Mouse (Mus musculus): Measurements from ENCODE around the gene Gcgr.
"Not testable (repeated sequence)": the region's sequence is repeated elsewhere in the genome, so short reads cannot be mapped to it uniquely, and the experiment has no call there.

Gene Gcgr

DNA sequence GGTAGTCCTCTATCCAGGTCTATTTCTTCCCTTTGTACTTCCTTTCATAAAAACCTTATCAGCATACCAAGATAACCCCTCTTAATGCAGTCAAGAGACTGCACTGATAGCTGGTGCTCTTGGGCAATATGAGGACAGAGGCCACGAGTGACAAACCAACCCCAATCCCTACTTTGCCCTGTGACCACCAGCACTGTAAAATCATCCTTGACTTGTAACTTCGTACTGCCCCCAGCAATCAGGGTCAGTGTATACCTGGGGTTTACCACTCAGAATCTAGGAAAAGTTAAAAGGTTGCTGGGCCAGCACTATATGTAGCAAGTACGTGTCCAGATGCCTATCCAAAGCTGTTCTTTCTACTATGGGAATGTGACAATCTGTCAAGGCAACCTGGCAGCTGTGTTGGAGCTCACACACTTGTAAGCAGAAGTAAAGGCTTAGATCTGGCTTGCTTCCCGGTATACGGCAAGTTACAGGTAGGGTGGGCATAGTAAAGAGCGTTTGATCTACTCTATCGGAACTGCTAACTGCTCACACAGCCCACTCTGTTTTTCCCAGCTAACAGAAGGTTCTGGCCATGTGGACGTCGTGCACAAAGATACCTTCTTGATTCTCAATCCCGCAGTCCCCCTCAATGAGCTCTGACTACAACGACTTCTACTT lies 41.4 kb downstream of the Gcgr start:
- DNase-seq (ENCODE audit: low spot score): no peak

DNA sequence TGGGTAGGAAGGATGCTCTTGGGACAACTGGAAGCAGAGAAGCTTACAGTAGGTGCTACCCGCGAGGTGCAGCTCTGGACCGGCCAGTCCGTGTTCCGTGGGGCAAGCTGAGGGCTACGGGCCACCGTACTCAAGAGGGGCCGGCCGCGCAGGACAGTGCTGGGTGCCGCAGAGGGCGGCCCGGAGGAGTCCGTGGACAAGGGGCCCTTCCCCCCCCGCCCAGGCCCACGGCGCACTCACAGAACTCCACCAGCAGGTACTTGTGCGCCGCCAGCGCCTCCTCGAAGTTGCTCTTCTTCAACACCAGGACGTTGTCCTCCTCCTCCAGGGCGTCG lies 41.9 kb downstream of the Gcgr start:
- no peak for DNase-seq (ENCODE audit: low spot score)

DNA sequence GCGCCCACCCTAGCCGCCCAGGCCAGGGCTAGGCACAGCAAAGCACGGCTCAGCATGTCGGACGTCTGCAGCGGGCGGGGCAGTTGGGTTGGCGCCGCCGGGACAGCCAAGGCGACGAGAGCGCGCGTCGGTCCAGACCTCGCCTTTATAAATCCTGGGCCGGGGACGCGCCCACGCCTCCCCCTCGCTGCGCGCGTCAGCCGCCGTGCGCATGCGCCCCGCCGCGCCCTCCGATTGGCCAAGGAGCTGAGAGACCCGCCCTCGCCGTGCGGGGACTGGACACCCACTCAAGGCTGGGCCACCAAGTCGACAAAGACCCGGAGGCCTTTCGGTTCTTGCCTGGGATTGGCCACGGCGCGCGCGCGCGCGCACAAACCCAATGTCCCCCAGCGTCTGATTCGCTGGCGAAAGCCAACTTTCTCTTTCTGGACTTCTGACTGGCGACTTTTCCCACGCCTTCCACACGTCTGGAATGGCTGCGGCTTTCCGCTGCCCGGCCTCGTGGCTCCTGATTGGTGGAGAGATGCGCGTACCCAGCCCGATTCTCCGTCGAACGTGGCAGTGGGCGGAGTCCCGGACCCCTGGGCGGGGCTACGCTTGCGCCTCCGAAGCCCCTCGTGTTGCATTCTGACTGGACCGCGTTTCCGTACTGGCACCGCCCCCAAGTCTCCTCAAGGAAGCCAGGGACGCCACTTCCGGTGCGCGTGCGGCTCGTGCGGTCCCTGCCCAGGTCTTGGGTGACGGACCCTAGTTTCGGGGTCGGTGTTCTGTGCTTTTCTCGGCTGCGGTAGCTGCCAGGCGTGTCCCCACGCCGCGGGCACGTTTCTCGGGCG lies 42.5 kb downstream of the Gcgr start, which contains the start of gene P4hb:
TSS of gene P4hb (minus strand) at position 502 of the 833 bp plus-strand sequence.
- peak; percentile 99 for DNase-seq (ENCODE audit: low spot score)

DNA sequence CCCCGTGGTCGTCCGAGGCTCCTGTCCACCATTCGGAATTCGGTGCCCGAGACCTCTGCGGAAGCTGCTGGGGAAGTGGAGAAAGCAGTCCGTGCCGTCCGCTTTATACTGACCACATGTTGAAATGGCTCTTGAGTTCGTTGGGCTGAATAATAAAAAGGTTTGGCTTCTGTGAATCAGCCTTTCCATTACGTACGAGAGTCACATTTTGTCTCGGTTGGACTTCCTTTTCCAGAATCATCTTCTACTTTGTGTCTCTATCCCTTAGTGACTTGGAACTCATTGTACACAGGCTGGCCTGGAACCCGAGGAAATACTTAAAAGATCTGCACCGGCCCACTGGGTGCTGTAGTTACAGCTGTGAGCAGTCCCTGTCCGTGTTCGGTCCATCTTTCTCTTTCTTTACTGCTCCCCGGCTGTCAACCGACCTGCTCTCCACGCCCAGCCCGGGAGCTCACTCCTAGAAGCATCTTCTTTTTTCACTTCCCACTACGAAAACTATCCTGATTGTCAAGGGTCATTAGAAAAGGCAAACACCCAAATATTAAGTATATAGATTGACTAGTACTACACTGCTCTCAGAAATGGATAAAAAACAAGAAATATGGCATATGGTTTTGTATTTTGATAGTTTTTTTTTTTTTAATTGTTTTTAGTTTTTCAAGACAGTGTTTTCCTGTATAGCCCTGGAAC lies 43.2 kb downstream of the Gcgr start:
- no peak for DNase-seq (ENCODE audit: low spot score)

DNA sequence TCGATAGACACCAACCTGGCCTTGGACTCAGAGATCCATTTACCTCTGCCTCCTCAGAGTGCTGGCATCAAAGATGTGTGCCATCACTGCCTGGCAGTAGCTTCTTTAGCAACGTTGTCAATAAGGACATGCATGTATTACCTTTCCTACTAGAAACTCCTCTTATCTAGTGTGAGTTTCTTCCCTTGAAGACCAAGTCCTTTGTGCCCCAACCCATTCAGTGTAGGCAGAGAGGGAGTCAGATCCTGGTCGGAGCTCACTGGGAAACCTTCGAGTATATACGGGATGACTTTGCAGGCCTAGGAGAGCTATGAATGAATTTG lies 43.7 kb downstream of the Gcgr start:
- DNase-seq (ENCODE audit: low spot score): no peak

DNA sequence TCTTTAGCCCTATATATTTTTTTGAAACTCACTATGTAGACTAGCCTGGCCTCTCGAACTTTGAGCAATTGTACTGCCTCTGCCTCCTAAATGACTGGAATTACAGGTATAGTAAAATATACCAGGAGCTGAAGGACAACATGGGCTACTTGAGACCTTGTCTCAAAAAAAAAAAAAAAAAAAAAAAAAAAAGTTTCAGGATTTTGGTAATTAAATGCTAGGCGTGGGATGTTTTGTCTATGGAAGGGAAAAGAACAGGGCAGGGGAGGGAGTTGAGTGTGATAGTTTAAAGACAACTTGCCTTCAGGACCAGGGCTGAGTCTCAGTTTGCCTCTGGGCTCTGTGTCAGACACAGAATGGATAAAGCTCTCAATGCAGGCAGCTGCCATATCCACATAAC lies 44.5 kb downstream of the Gcgr start:
- DNase-seq (ENCODE audit: low spot score): no peak

DNA sequence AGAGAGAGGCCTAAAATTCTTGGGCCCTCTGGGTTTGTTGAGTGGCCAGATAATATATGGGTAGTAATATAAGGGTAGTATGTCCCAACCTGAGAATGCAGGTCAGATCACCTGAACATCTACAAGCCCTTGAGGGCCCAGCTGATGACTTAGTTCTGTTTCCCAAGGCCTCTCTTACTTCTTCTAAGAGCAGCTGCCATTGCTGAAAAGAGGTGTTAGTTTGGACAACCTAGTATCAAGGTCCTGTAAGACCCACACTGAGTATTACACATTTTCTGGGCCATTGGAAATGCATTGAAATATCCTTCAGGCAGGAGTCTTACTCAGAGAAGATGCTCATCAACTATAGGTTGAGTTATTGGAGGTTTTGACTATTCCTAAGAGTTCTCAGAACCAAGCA lies 45.4 kb downstream of the Gcgr start:
- no peak for DNase-seq (ENCODE audit: low spot score)

DNA sequence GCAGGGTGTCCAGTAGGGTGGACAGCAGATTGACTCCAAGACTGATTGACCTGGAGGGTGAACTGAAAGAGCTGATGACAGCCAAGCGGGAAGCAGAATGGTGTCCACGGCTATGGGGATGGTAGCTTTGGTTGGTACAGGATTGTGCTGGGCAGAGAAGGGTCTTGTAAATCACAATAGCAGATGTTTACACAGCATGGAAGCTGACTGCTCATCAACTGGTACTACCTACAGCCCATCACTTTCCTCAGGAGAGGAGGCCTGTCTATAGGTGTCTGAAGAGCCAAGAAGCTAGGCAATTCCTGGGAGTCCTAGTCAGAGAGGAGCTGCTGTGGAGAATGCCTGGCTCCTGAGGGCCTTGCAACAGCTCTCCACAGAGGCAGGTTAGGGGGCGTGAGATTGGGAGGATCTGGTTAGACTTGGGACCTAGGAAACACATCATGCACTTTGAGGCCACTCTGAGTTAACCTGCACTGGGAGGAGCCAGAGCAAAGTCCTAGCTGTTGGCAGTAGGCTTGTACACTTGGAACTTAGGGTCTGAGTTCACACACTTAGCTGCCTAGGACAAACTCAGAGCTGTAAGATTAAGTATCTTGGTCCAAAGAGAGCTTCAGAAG lies 46.0 kb downstream of the Gcgr start:
- DNase-seq (ENCODE audit: low spot score): no peak

DNA sequence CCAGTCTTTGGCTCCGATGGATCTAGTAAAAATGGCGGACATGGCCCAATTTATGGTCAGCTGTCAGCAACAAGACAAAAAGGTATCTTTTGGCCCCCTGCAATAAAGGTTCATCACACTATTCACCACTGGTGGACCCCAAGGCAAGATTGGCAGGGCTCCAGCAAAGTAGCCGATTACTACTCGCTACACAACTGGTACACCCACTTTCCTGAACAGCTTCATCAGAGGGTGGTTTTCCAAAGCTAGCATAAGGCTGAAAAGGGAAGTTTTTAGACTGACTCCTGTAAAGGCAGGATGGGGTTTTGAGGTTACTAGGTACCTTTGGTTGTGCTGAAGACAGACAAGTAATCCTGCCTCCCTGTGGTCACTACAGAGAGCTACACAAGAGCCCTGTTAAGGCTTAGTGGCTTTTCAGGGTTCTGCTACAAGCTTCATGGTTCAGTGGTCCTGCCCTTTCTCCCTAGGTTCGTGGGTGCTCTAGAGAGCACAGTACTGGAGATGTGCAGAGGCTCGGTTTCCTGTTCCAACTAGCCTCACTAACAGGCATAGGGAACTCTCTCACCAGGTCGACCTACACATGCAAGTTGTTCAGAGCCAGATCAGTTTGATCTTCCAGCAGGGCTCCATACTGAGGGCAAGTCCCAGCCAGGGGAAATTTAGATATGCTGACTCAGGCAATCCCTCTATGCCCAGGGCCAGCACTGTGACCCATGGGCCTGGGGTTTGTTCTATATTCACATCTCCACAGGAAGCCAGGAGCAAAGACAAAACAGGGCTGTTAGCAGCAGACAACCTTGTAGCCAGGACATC lies 46.9 kb downstream of the Gcgr start:
- DNase-seq (ENCODE audit: low spot score): peak; percentile 63

DNA sequence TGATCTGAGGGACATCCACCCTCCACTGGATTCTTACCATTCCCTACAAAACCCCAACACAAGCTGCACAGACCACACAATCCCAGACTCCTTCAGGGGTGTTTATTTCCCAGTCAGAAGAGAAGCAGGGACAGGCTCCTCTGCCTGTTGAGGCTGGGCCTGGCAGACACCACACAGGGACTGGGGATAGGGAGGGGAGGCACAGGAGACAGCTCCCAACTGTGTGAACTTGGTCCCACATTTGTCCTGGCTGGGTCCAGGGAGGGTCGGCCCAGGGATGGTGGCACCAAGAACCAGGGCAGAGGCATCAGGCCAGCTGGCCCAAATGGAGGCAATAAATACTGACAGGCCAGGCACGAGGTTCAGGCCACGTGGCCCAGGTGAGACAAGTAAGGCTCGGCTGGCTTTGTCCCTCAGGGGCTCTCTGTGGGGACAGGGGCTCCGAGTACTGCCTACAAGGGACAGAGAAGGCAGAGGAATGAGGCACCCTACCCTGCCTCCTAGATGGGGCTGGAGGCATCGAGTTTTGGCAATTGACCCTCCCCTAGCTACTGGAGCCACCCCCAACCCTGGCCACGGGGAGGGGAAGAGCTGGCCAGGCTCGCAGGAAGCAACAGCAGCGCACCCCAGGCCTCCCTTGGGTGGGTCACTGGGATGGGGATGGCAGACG lies 47.7 kb downstream of the Gcgr start:
- DNase-seq (ENCODE audit: low spot score): no peak

DNA sequence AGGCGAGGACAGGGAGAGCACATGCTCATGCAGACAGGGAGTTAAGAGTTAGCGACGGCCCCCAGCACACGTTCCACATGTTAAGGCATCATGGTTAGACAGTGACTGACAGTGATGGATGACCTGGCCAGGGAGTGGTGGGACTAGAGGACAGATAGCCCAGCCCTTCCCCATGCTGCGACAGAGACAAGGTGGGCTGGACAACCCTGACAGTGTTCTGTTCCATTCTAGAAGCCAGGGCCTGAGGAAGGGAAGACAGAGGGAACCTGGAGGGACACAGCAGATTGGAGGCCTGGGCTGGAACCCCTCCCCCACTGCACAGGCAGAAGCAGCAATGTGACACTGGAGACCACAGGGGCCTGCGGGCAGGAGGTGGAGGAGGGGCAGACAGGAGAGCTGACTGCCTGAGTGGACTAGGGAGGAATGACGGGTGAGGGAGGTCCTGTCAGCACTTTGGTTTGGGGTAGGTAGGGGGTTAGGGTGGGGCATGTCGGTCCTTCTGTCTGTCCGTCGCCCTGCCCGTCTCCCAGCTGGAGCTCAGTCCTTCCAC lies 48.3 kb downstream of the Gcgr start:
- no peak for DNase-seq (ENCODE audit: low spot score)

DNA sequence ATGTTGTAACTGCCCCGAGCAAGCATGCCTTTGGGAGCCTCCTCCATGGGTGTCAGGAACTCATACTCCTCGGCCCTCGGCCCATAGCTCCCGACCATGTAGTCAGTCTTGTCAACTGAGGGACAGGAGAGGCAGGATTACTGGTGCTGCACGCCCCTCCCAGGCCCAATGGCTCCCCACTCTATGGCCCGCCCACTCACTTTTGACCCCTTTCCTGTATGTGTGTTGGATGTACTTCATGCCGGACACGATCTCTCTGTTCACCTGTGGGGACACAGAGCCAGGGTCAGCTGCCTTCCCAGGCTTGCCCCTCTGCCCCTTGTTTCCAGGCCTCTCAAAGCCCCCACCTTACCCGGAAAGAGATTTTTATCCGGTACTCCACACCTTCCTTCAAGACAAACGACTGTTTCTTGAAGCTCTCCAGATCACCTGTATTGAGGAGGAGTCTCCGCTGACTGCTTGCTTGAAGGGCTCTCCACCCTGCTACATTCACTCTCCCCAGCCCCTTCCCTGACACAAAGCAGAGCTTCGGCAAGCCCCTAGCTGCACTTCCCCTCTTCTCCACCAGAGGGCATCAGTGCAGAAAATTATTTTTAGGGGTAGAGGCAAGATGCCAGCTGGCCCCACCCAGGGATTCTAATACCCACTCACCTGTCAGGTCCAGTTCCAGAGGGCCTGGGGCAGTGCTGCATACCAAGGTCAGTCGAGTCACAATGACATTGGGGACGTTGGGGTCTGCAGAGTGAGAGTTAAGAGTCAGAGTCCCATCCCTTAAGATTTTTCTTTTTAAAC lies 49.0 kb downstream of the Gcgr start:
- DNase-seq (ENCODE audit: low spot score): peak; percentile 66

DNA sequence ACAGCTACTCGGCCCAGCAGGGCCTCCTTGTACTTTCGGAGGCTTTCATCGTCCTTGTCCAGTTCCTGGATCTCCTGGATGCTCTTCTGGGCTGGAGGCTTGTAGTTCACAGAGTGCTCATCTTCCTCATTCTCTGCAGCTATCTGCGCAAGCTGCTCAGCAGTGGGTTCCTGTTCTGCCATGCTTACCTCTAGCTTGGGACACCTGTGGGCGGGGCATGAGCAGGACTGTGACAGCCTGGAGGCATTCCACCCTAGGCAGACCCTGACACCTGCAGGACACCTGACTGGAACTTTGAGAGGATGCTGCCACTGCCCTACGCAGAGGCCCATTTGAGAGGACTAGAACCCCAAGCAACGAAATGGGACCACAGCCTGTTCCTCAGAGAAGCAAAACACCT lies 49.7 kb downstream of the Gcgr start:
- no peak for DNase-seq (ENCODE audit: low spot score)

DNA sequence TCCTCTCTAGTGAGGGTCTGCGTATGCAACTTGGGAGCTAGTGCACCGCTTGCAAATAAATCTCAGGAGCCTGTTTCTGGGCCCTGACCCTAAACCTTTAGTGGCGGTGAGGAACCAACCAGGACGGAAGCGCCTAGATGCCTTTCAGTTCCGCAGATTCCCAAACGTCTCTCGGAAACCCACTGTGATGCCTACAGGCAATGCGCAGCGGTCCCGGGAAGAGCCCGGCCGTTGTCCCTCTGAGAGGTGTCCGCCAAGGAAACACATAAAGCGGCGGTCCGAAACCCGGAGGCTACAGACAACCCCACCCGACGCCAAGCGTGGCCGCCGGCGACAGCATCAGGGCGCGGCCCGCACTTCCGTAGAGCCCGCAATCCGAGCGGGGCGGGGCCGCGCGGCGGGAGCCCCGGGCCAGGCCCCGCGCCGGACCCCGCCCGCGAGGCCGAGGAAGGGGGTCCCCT lies 50.4 kb downstream of the Gcgr start:
- DNase-seq (ENCODE audit: low spot score): no peak

DNA sequence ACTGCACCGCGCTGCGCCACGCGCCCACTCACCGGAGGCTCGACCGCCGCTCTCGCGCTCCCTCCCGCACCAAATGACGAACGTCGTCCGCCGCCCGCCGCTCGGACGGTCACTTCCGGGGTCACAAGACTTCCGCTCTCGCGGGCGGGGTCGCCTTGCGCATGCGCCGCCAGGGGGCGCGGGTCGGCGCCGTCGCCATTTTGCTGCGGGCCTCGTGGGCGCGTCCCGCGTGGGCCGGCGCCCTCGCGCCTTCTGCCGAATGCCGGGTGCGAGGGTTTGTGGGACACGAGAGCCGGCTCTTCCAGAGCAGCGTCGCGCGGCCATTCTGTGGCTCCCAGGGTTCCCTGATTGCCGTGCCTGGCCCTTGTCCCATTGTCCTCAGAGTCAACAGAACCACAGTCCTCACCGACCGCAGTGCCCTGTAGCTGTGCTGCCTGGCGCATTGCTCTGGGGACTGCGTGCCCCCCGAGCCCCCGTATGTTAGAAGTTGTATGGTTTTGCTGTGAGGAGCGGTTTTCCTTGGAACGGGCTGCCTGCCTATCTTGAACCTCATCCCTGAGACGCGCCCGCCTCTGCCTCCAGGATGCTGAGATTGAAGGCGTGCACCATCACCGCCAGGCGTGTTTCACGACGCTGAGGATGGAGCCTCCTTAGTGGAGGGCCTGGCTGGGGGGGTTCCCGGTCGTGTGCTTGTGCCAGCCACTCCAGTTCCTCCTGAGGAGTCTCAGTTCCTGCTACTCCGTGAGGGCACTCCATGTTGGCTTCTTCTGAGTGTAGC lies 51.2 kb downstream of the Gcgr start, which contains the start of gene Arhgdia:
TSS of gene Arhgdia (minus strand) at position 135 of the 778 bp plus-strand sequence.
- peak; percentile 83 for DNase-seq (ENCODE audit: low spot score)

DNA sequence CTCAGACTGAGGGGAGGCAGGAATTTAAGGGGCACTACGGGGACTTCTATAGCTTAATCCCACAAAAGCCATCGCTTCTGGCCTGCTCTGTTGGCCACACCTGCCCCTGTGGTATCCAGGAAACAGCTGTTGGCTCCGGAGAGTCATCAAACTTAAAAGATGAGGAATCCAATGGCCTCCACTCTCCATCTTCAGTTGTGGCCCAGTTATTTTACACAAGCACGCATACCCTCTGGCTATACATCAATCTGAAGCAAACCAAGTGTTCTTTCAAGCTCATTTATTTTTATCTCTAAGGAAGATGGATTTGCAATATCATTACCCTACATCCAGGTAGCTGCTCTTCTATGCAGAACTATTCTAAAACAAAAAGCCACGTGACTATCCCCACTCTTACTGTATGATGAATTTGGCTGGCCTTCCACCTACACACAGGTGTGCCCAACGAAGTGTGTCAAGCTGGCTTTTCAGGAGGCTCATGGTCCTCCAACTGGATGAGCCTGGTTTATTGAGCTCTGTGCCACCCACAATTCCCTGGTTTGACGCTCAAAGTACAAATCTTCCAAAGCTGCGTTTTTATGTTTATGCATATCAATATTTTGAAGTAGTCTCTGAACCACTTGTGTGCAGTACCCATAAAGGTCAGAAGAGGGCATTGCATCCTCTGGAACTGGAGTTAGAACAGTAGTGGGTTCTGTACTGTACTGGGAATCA lies 51.9 kb downstream of the Gcgr start:
- peak; percentile 37 for DNase-seq (ENCODE audit: low spot score)

DNA sequence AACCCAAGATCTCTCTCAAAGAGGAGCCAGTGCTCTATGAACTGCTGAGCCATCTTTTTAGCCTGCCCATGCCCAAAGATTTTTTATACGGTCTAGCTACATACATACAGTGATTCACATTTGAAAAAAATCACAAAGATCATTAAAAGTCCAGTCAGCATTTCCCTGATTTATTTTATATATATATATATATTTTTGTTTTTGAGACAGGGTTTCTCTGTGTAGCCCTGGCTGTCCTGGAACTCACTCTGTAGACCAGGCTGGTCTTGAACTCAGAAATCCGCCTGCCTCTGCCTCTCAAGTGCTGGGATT lies 52.4 kb downstream of the Gcgr start:
- not testable (repeated sequence) for DNase-seq (ENCODE audit: low spot score)

DNA sequence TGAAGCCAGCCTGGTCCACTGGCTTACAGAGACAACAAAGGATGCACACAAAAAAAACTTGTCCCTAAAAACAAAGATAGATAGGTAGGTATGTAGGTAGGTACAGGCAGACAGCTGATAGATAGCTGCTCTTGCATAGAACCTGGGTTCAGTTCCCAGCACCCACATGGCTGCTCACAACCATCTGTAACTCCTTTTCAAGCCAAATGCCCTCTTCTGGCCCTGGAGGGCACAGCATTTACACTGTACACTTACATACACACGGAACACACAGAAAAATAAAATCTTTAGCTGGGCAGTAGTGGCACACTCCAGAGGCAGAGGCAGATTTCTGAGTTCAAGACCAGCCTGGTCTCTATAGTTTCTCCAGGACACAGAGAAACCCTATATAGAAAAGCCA lies 53.4 kb downstream of the Gcgr start:
- no peak for DNase-seq (ENCODE audit: low spot score)

DNA sequence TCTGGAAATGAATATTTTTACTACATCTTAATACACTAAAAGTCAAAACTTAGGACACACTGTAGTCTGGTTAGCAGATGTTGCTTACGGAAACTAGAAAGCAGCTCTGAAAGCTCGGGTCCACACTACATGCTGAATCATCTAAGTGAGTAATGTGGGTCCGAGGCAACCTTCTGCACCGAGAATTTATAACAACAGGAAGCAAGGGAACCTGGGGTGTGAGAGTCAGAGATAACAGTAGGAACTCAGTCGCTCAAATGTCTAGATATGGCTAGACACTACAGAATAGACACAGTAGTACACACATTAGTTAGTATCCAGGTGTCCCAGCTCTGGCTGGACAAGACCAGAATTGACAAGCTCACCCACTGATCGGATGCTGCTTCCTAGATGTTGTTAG lies 58.0 kb downstream of the Gcgr start:
- DNase-seq (ENCODE audit: low spot score): no peak
